Mouse (Mus musculus) heart, embryonic 15.5 days (tissue): ENCODE data around the gene Mok. TPM values are rescaled to one million over a fixed set of nuclear protein-coding genes. Genes with fewer than 3 reads are reported as not detected.

Source experiments
- ATAC-seq: fragments of 200-750 bp; cut with Nextera tagmentation; replicated peaks from 2 replicates; pipeline ENCODE4 v1.8.0; 2017; ENCODE audit warnings: low read depth, moderate TSS enrichment; ENCODE audit not compliant: insufficient number of reproducible peaks, insufficient read depth, low FRiP score
- H3K27ac ChIP-seq: fragments of 300-500 bp; sonication (generic); 2 replicates; pipeline ENCODE4 v1.5.1; 2015; ENCODE audit warnings: mild to moderate bottlenecking, inconsistent platforms
- H3K27me3 ChIP-seq: fragments of 300-500 bp; sonication (generic); 2 replicates; pipeline ENCODE4 v1.6.1; 2015; ENCODE audit warnings: inconsistent platforms
- H3K36me3 ChIP-seq: fragments of 300-500 bp; sonication (generic); 2 replicates; pipeline ENCODE4 v1.6.1; 2015; ENCODE audit warnings: mild to moderate bottlenecking, inconsistent platforms
- H3K4me1 ChIP-seq: fragments of 300-500 bp; sonication (generic); replicated peaks from 2 replicates; pipeline ENCODE4 v1.6.1; 2015; ENCODE audit warnings: inconsistent platforms
- H3K4me2 ChIP-seq: fragments of 300-500 bp; sonication (generic); 2 replicates; pipeline ENCODE4 v1.6.1; 2015; ENCODE audit warnings: inconsistent platforms, mild to moderate bottlenecking, moderate library complexity
- H3K4me3 ChIP-seq: fragments of 300-500 bp; sonication (generic); 2 replicates; pipeline ENCODE4 v1.5.1; 2015; ENCODE audit warnings: mild to moderate bottlenecking, inconsistent platforms
- H3K9ac ChIP-seq: fragments of 300-500 bp; sonication (generic); 2 replicates; pipeline ENCODE4 v1.6.1; 2015; ENCODE audit warnings: mild to moderate bottlenecking, inconsistent platforms
- H3K9me3 ChIP-seq: fragments of 300-500 bp; sonication (generic); replicated peaks from 2 replicates; pipeline ENCODE4 v1.6.1; 2016; ENCODE audit warnings: inconsistent platforms
- WGBS: fragments of 180-500 bp; shearing (Covaris S2); methylation state at CpG from one replicate; pipeline ENCODE4 v1.1.7; 2015; ENCODE audit warnings: mixed read lengths; 5-methylcytosine and 5-hydroxymethylcytosine counted together
- polyA plus RNA-seq: library from polyadenylated mRNA; unstranded; fragments of >200 nt; fragmentation: Nextera tagmentation; extraction: Ambion mirVana; gene quantifications from 2 replicates; pipeline ENCODE4 v1.2.1, GENCODE M21; 2015

Gene Mok
- polyA plus RNA-seq, 1 experiment from 2014 or later = 3.0 TPM

DNA sequence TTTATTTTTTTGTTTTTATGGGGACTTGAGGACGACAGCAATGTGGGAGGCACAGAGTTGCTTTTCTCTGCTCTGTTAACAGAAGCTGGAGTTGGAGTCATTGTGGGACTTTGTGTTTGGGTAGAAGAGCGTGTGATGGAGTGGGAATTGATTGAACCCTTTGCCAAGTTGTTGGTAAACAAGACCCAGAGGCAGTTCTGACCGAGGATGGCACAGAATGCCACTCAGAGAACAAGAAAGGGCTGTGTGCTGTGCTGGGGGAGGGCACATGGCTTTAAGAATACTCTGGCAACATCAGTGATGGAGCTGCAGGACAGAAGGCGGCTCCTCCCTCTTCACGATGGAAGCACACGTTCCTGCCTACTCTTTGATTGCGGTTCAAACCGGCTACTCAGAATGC, 59.6 kb downstream of the Mok start:
- WGBS = 82% methylated on average over 8 of the region's 8 CpGs
- H3K27me3 ChIP-seq = no peaks in the 10 kb centered on the region
- H3K36me3 ChIP-seq = peaks cover 30% of the 10 kb centered on the region
- H3K4me1 ChIP-seq = peaks cover 21% of the 10 kb centered on the region
- no peak overlapping the region for H3K4me2 ChIP-seq
- H3K27ac ChIP-seq = no peak overlapping the region
- H3K9ac ChIP-seq = no peak overlapping the region
- no peaks in the 10 kb centered on the region for H3K9me3 ChIP-seq
- ATAC-seq = no peak
- no peak overlapping the region for H3K4me3 ChIP-seq

DNA sequence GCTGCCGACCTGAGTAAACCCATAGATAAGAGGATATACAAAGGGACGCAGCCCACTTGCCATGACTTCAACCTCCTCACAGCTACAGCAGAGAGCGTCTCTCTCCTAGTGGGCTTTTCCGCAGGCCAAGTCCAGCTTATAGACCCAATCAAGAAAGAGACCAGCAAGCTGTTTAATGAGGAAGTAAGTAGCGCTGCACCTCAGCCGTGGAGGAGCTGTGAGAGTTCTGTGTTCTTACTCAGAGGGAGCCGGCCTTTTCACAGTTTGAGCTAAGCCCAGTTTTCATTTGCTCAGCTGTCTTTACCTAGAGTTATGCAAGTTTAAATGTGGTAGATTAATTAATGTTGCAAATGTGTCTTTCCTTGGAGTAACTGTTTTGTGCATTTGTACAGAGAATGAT, 61.4 kb downstream of the Mok start:
- no peaks in the 10 kb centered on the region for H3K9me3 ChIP-seq
- peaks cover 25% of the 10 kb centered on the region; the same call in 1 of the 2 replicates for H3K36me3 ChIP-seq
- H3K4me3 ChIP-seq = no peak overlapping the region
- H3K27ac ChIP-seq = no peak overlapping the region
- no peak for ATAC-seq
- no peak overlapping the region for H3K9ac ChIP-seq
- WGBS = 65% methylated on average over 7 of the region's 7 CpGs
- no peaks in the 10 kb centered on the region for H3K27me3 ChIP-seq
- no peak overlapping the region for H3K4me2 ChIP-seq
- peaks cover 23% of the 10 kb centered on the region for H3K4me1 ChIP-seq

- H3K9me3 ChIP-seq = no peaks in the 10 kb centered on the region
- H3K4me3 ChIP-seq = no peak overlapping the region
- no peaks in the 10 kb centered on the region for H3K27me3 ChIP-seq
- no peak overlapping the region for H3K4me2 ChIP-seq
- ATAC-seq = no peak
- no peak overlapping the region for H3K27ac ChIP-seq
- H3K36me3 ChIP-seq = peaks cover 23% of the 10 kb centered on the region; the same call in 1 of the 2 replicates
- 75% methylated on average over 5 of the region's 5 CpGs for WGBS
- H3K4me1 ChIP-seq = peaks cover 21% of the 10 kb centered on the region
- H3K9ac ChIP-seq = no peak overlapping the region
These were observed 62.9 kb downstream of the Mok start for GRCm38 (mm10) chr12:110777853-110778252.

- Histone ChIP-seq H3K9ac (no peak overlapping the region), H3K27me3 (no peaks in the 10 kb centered on the region), H3K36me3 (peaks cover 10% of the 10 kb centered on the region; the same call in 1 of the 2 replicates), H3K4me3 (no peak overlapping the region), H3K27ac (no peak overlapping the region), H3K4me2 (no peak overlapping the region), H3K4me1 (peaks cover 25% of the 10 kb centered on the region), H3K9me3 (no peaks in the 10 kb centered on the region)
- WGBS = 59% methylated on average over 5 of the region's 5 CpGs
- no peak for ATAC-seq
These were observed 64.9 kb downstream of the Mok start for GRCm38 (mm10) chr12:110775628-110776426.

DNA sequence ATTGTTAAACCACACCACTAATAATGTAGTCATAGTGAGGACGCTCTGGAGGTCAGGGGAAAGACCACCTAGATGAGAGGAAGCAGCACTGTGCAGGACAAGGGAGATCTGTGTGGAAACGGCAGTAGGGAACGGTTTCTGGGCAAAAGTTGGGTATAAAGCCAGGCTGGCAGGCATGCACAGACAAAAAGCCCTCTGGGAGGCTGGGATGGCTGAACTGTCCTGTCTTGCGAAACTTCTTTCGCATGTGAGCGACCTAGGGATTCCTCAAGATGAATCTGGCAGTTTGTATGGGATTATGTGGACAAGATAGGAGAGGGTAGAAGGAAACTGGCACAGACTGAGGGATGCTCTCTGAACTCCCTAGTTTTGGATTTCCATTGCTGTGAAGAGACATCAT, 68.8 kb downstream of the Mok start:
- Histone ChIP-seq H3K9ac (no peak overlapping the region), H3K4me2 (no peak overlapping the region), H3K36me3 (no peaks in the 10 kb centered on the region), H3K27me3 (no peaks in the 10 kb centered on the region), H3K4me1 (peaks cover 21% of the 10 kb centered on the region; the same call in 1 of the 2 replicates), H3K4me3 (no peak overlapping the region), H3K27ac (no peak overlapping the region), H3K9me3 (no peaks in the 10 kb centered on the region)
- no peak for ATAC-seq
- 93% methylated on average over 6 of the region's 6 CpGs for WGBS

DNA sequence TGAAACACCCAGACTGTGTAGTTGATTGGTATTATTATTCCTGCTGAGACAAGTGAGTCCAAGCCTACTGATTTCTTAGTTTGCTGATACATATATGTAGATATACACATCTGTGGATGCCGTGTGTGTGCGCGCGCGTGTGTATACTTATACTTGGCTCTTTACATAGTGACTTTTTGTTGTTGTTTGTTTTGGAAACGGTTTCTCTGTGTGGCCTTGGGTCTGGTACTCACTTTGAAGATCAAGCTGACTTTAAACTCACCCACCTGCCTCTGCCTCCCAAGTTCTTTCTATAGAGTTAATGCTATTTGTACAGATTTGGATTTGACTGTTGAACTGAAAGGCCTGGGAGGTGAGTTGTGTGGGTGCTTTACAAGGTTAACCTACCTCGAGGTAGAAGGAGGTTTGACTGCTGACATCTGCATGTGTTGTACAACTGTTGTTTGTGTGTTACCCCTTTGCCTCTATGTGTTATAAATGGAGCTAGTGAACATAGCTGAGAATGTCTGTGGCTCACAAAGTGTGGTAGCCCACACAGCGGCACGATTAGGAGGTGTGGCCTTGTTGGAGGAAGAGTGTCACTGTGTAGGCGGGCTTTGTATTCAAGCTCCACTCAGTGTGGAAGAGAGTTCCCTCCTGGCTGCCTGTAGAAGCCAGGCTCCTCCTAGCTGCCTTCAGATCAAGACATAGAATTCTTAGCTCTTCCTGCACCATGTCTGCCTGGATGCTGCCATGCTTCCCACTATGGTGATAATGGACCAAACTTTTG, 70.1 kb downstream of the Mok start:
- H3K4me1 ChIP-seq = peaks cover 14% of the 10 kb centered on the region; the same call in 1 of the 2 replicates
- no peaks in the 10 kb centered on the region for H3K27me3 ChIP-seq
- H3K9me3 ChIP-seq = no peaks in the 10 kb centered on the region
- no peaks in the 10 kb centered on the region for H3K36me3 ChIP-seq
- 89% methylated on average over 10 of the region's 10 CpGs for WGBS
- no peak overlapping the region for H3K27ac ChIP-seq
- no peak overlapping the region for H3K4me3 ChIP-seq
- no peak overlapping the region for H3K9ac ChIP-seq
- H3K4me2 ChIP-seq = no peak overlapping the region
- no peak for ATAC-seq

DNA sequence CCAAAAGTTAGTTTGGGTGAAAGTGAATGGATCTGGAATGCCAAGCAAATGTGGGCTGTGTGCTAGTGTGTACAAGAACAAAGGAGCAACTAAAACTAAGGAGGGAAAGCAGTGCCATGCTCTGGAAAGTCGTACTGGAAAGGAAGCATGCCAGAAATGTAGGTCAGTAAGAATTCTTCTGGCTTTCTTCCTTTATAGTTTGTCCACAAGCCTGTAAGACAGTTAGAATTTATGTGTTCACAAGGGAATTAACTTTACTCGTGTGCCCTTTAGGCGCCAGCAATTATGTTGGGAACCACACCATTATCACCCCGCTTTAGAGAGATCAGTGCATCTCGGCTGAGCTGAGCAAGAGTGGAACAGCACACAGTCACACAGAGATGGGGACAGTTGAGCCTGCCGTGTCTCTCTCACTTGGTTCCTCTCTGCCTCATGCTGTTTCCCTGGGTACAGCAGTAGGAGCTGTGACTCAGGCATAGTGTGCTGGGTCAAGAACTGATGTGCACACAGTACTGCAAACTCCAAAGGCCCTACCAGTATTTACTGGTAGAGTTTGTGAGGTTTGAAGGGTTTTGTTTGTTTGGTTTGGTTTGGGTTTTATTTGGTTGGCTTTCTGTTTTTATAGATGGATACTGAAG, 71.0 kb downstream of the Mok start:
- WGBS = 60% methylated on average over 6 of the region's 6 CpGs
- Histone ChIP-seq H3K27ac (no peak overlapping the region), H3K4me2 (no peak overlapping the region), H3K4me3 (no peak overlapping the region), H3K36me3 (no peaks in the 10 kb centered on the region), H3K4me1 (0 out of 2 replicates have a peak, but pooled peaks cover 12% of the 10 kb centered on the region), H3K9me3 (no peaks in the 10 kb centered on the region), H3K9ac (no peak overlapping the region), H3K27me3 (no peaks in the 10 kb centered on the region)
- ATAC-seq = no peak

GRCm38 (mm10) chr12:110768562-110768961, 72.2 kb downstream of the Mok start:
- Histone ChIP-seq H3K4me1 (0 out of 2 replicates have a peak, but pooled peaks cover 12% of the 10 kb centered on the region), H3K27ac (no peak overlapping the region), H3K27me3 (no peaks in the 10 kb centered on the region), H3K36me3 (no peaks in the 10 kb centered on the region), H3K4me3 (no peak overlapping the region), H3K4me2 (no peak overlapping the region), H3K9ac (no peak overlapping the region), H3K9me3 (no peaks in the 10 kb centered on the region)
- no peak for ATAC-seq

DNA sequence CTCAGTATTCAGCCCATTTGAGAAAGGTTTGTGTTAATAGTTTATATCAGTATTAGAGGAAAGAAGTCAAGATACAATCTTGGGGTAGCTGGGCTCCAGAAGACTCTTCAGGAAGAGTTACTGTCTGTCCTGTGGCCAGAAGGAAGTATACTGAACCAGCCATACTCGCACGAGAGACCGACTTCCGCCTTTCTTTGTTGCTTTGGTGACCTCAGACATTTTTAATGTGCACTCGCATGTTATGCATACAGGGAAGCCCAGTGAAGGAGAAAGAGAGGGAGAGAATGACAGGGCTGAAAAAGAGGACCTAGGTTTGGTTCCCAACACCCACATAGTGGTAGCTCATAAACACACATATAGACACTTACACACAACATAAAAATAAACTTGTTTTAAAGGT, 76.2 kb downstream of the Mok start:
- Histone ChIP-seq H3K9me3 (no peaks in the 10 kb centered on the region), H3K4me3 (no peak overlapping the region), H3K4me1 (0 out of 2 replicates have a peak, but pooled peaks cover 4% of the 10 kb centered on the region), H3K4me2 (no peak overlapping the region), H3K9ac (no peak overlapping the region), H3K27me3 (no peaks in the 10 kb centered on the region), H3K36me3 (no peaks in the 10 kb centered on the region), H3K27ac (no peak overlapping the region)
- WGBS = 82% methylated on average over 5 of the region's 5 CpGs
- no peak for ATAC-seq

GRCm38 (mm10) chr12:110762321-110762720, 78.4 kb downstream of the Mok start:
- 87% methylated on average over 2 of the region's 2 CpGs for WGBS
- Histone ChIP-seq H3K9me3 (no peaks in the 10 kb centered on the region), H3K36me3 (no peaks in the 10 kb centered on the region), H3K27ac (no peak overlapping the region), H3K4me3 (no peak overlapping the region), H3K4me1 (no peaks in the 10 kb centered on the region; the same call in 1 of the 2 replicates), H3K9ac (no peak overlapping the region), H3K4me2 (no peak overlapping the region), H3K27me3 (no peaks in the 10 kb centered on the region)
- no peak for ATAC-seq

DNA sequence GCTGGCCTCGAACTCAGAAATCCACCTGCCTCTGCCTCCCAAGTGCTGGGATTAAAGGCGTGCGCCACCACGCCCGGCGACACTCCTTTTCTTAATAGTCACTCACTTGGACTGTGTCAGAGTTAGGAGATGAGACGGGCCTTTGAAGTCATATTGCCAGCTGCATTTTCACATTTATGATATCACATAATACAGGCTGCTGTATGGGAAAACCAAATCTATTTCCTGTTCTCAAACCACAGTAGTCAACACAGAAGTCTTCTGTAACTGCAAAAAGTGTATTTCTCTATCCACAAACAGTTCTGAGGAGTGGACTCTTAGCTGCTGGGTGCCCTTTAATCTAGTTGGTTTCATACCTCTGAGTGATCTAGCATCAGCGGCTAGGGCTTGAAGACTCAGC, 81.8 kb downstream of the Mok start:
- 84% methylated on average over 8 of the region's 8 CpGs for WGBS
- Histone ChIP-seq H3K9ac (no peak overlapping the region), H3K4me2 (no peak overlapping the region), H3K36me3 (peaks cover 7% of the 10 kb centered on the region; the same call in 1 of the 2 replicates), H3K4me3 (no peak overlapping the region), H3K4me1 (peaks cover 8% of the 10 kb centered on the region), H3K27me3 (no peaks in the 10 kb centered on the region), H3K9me3 (no peaks in the 10 kb centered on the region), H3K27ac (0 out of 2 replicates have a peak overlapping the region, but pooled peaks have one; percentile 27)
- no peak for ATAC-seq
